Mouse (Mus musculus): ENCODE data around the gene Gm11985.

DNA sequence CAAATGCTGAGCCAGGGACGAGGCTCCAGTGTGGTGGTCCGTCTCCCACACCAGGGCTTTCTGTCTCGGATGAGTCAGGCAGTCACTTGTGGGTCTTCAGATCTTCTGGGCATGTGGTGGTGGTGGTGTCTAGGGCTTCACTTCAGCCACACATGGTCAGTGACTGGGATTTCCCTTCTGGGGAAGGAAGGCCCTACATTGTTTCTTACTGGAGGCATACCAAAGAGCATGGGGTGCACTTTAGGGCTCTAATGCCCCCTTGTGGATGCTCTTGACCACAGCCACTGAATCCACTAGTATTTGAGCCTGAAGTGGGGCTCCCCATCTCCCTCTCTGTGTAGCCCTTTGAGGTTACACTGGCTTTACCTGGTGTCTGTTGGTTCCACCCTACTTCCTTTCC is 47.9 kb downstream of the Gm11985 start:
- no peak for TF ChIP-seq POLR2A (IDR thresholded peaks at IDR 0.05; ENCODE audit: insufficient read depth, low read depth, low read length)
- TF ChIP-seq CTCF (IDR thresholded peaks at IDR 0.05; ENCODE audit: insufficient read depth, low read depth, low read length) = peak; percentile 19; the same call in 1 of the 2 replicates

All from olfactory bulb, adult 2 months (tissue).